Mouse (Mus musculus) cerebellum, adult 2 months (tissue): ENCODE measurements around the gene Zfp276.

Experiments used
- CTCF ChIP-seq: fragments of 200-500 bp; IDR thresholded peaks from 2 replicates; pipeline ENCODE4 v1.5.1; 2011; ENCODE audit warnings: low read depth, mild to moderate bottlenecking, control low read depth, low read length, moderate library complexity, borderline replicate concordance; ENCODE audit not compliant: insufficient read depth
- POLR2A ChIP-seq: fragments of 200-500 bp; IDR thresholded peaks from 2 replicates; pipeline ENCODE4 v1.6.1; 2011; ENCODE audit warnings: low read length, control low read depth, borderline replicate concordance; ENCODE audit not compliant: insufficient read depth

DNA sequence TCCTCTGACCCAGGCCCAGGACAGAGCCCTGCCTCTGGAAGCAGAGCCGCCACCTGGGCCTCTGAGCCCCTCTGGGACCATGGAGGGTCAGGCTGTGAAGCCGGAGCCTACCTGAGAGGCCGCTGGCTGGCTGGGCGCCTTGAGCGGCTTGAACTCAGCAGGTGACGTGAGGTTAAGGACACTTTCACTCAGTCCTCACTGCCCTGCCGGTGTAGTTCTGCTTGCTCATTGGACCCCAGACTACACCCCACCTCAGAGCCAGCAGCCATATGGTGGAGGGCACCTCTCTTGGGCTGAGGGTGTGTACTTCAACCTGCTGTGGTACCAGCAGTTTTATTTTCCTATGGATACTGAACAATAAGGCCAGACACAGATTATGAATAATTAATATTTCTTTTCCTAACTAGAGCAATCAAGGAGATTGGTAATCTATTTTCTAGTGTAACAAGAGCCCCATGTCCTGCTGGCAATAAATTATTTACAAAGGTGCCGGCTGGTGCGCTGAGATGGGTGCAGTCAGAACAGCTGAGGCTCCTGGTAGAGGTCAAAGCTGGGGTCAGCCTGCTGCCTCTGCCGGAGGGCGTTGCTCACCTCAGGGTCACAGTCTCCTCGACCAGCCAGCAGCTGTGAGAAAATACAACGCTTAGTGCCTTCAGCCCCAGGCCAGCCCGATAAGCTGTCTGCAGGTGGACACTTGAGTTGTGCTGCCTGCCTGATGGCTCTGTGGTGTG, 14.1 kb downstream of the Zfp276 start:
- TF ChIP-seq CTCF (no peak), POLR2A (no peak)
